Mouse (Mus musculus) testis, adult 2 months (tissue): Measurements from ENCODE around the gene Adra1d. TPM values are rescaled to one million over a fixed set of nuclear protein-coding genes. Genes with fewer than 3 reads are reported as not detected.

Experiments used
- H3K27ac ChIP-seq: fragments of 200-500 bp; 2 replicates; pipeline ENCODE4 v1.5.1; 2012; ENCODE audit warnings: low read depth, low read length; ENCODE audit not compliant: control insufficient read depth, insufficient read depth
- H3K27me3 ChIP-seq: fragments of 200-500 bp; 2 replicates; pipeline ENCODE4 v1.6.1; 2012; ENCODE audit warnings: mild to moderate bottlenecking, low read length, moderate library complexity; ENCODE audit not compliant: control insufficient read depth, insufficient read depth
- H3K36me3 ChIP-seq: fragments of 200-500 bp; 2 replicates; pipeline ENCODE4 v1.6.1; 2012; ENCODE audit warnings: mild to moderate bottlenecking, low read length; ENCODE audit not compliant: control insufficient read depth, insufficient read depth
- H3K4me1 ChIP-seq: fragments of 200-500 bp; 2 replicates; pipeline ENCODE4 v1.6.1; 2012; ENCODE audit warnings: low read length; ENCODE audit not compliant: control insufficient read depth, insufficient read depth
- H3K4me3 ChIP-seq: fragments of 200-500 bp; 2 replicates; pipeline ENCODE4 v1.5.1; 2012; ENCODE audit warnings: low read depth, mild to moderate bottlenecking, low read length, moderate library complexity, mixed read lengths; ENCODE audit not compliant: control insufficient read depth
- CTCF ChIP-seq: fragments of 200-500 bp; IDR thresholded peaks from 2 replicates; pipeline ENCODE4 v1.5.1; 2012; ENCODE audit warnings: low read depth, mild to moderate bottlenecking, inconsistent platforms, low read length, moderate library complexity; ENCODE audit not compliant: control insufficient read depth, insufficient read depth, insufficient replicate concordance
- POLR2A ChIP-seq: fragments of 200-500 bp; IDR thresholded peaks from 2 replicates; pipeline ENCODE4 v1.6.1; 2012; ENCODE audit warnings: low read depth, mild to moderate bottlenecking, inconsistent platforms, low read length, moderate library complexity; ENCODE audit not compliant: control insufficient read depth
- polyA plus RNA-seq: library from polyadenylated mRNA; depleted of rRNA; stranded (reverse); fragments of >200 nt; gene quantifications from 2 replicates; pipeline ENCODE4 v1.2.3, GENCODE M21; 2012

Gene Adra1d
- polyA plus RNA-seq, 1 experiment, result 3.8 TPM

GRCm38 (mm10) chr2:131517550-131517949 is 44.5 kb downstream of the Adra1d start:
- no peak overlapping the region for H3K4me3 ChIP-seq
- peaks cover 3% of the 10 kb centered on the region for H3K4me1 ChIP-seq
- H3K27ac ChIP-seq, result no peak overlapping the region
- H3K36me3 ChIP-seq, result no peaks in the 10 kb centered on the region
- H3K27me3 ChIP-seq, result no peaks in the 10 kb centered on the region
- TF ChIP-seq CTCF (no peak), POLR2A (no peak)

GRCm38 (mm10) chr2:131514055-131514621 is 47.9 kb downstream of the Adra1d start:
- no peak for TF ChIP-seq CTCF
- TF ChIP-seq POLR2A, result no peak
- Histone ChIP-seq H3K4me1 (no peaks in the 10 kb centered on the region; the same call in 1 of the 2 replicates), H3K36me3 (no peaks in the 10 kb centered on the region), H3K4me3 (no peak overlapping the region), H3K27ac (no peak overlapping the region), H3K27me3 (no peaks in the 10 kb centered on the region)

GRCm38 (mm10) chr2:131513477-131513876 is 48.6 kb downstream of the Adra1d start:
- Histone ChIP-seq H3K4me3 (no peak overlapping the region), H3K4me1 (peaks cover 2% of the 10 kb centered on the region), H3K27ac (no peak overlapping the region), H3K27me3 (no peaks in the 10 kb centered on the region), H3K36me3 (no peaks in the 10 kb centered on the region)
- no peak for TF ChIP-seq CTCF
- no peak for TF ChIP-seq POLR2A

- H3K4me3 ChIP-seq, result no peak overlapping the region
- H3K4me1 ChIP-seq, result peaks cover 13% of the 10 kb centered on the region
- no peaks in the 10 kb centered on the region for H3K36me3 ChIP-seq
- no peaks in the 10 kb centered on the region for H3K27me3 ChIP-seq
- TF ChIP-seq CTCF (no peak), POLR2A (no peak)
- no peak overlapping the region; the same call in 1 of the 2 replicates for H3K27ac ChIP-seq
These were observed 51.6 kb downstream of the Adra1d start for GRCm38 (mm10) chr2:131510531-131510930.

- Histone ChIP-seq H3K4me3 (no peak overlapping the region), H3K27me3 (no peaks in the 10 kb centered on the region), H3K36me3 (no peaks in the 10 kb centered on the region), H3K27ac (no peak overlapping the region), H3K4me1 (peaks cover 13% of the 10 kb centered on the region)
- TF ChIP-seq CTCF, result peak; percentile 55; the same call in 1 of the 2 replicates
- no peak for TF ChIP-seq POLR2A
These were observed 52.3 kb downstream of the Adra1d start for GRCm38 (mm10) chr2:131509671-131510313.

GRCm38 (mm10) chr2:131508501-131508900 is 53.6 kb downstream of the Adra1d start:
- Histone ChIP-seq H3K27ac (peak overlapping the region; percentile 78), H3K4me1 (peaks cover 13% of the 10 kb centered on the region), H3K36me3 (no peaks in the 10 kb centered on the region), H3K4me3 (no peak overlapping the region), H3K27me3 (no peaks in the 10 kb centered on the region)
- TF ChIP-seq CTCF (no peak), POLR2A (no peak)

GRCm38 (mm10) chr2:131506358-131506757 is 55.7 kb downstream of the Adra1d start:
- Histone ChIP-seq H3K4me1 (peaks cover 16% of the 10 kb centered on the region), H3K27me3 (no peaks in the 10 kb centered on the region), H3K36me3 (no peaks in the 10 kb centered on the region), H3K27ac (no peak overlapping the region), H3K4me3 (no peak overlapping the region)
- TF ChIP-seq CTCF (no peak), POLR2A (no peak)
